Mouse (Mus musculus) ES-Bruce4 (cell line): ENCODE measurements around the gene Rfxank. TPM values are rescaled to one million over a fixed set of nuclear protein-coding genes. Genes with fewer than 3 reads are reported as not detected.

ENCODE experiments used
- H3K27ac ChIP-seq: 2 replicates; pipeline ENCODE4 v1.5.1; 2012; ENCODE audit warnings: low read length, inconsistent platforms; ENCODE audit not compliant: insufficient read depth
- H3K27me3 ChIP-seq: 2 replicates; pipeline ENCODE4 v1.6.1; 2012; ENCODE audit warnings: mild to moderate bottlenecking, low read length, inconsistent platforms; ENCODE audit not compliant: control insufficient read depth, poor library complexity, insufficient read depth, severe bottlenecking
- H3K36me3 ChIP-seq: 2 replicates; pipeline ENCODE4 v1.6.1; 2012; ENCODE audit warnings: inconsistent platforms, mild to moderate bottlenecking, low read length, moderate library complexity; ENCODE audit not compliant: control insufficient read depth, poor library complexity, insufficient read depth, severe bottlenecking
- H3K4me1 ChIP-seq: one replicate; pipeline ENCODE4 v1.8.1; 2011; ENCODE audit warnings: low read length; ENCODE audit not compliant: control insufficient read depth, insufficient read depth
- H3K4me3 ChIP-seq: 2 replicates; pipeline ENCODE4 v1.5.1; 2011; ENCODE audit warnings: low read depth, mild to moderate bottlenecking, low read length
- H3K9ac ChIP-seq: 2 replicates; pipeline ENCODE4 v1.6.1; 2012; ENCODE audit warnings: low read depth, mild to moderate bottlenecking, inconsistent platforms; ENCODE audit not compliant: poor library complexity, severe bottlenecking
- H3K9me3 ChIP-seq: replicated peaks from 2 replicates; pipeline ENCODE4 v1.6.1; 2012; ENCODE audit warnings: mild to moderate bottlenecking, low read length, inconsistent platforms; ENCODE audit not compliant: control insufficient read depth, poor library complexity, insufficient read depth, severe bottlenecking
- CTCF ChIP-seq: IDR thresholded peaks from one replicate; pipeline ENCODE4 v1.8.1; 2011; ENCODE audit warnings: low read depth, low read length
- EP300 ChIP-seq: IDR thresholded peaks from 2 replicates; pipeline ENCODE4 v1.6.1; 2011; ENCODE audit warnings: low read depth, low read length; ENCODE audit not compliant: insufficient read depth
- POLR2A ChIP-seq: IDR thresholded peaks from one replicate; pipeline ENCODE4 v1.8.1; 2011; ENCODE audit warnings: low read length; ENCODE audit not compliant: insufficient read depth
- polyA plus RNA-seq: library from polyadenylated mRNA; stranded (reverse); fragments of >200 nt; gene quantifications from 2 replicates; pipeline ENCODE4 v1.2.4, GENCODE M21; 2011; ENCODE audit warnings: low read depth; ENCODE audit not compliant: missing spikeins, insufficient read depth, insufficient read length

Gene Rfxank
- polyA plus RNA-seq, 1 experiment, result 8.2 TPM

- Histone ChIP-seq H3K27me3 (no peaks in the 10 kb centered on the region), H3K4me3 (no peak overlapping the region), H3K36me3 (peaks cover 28% of the 10 kb centered on the region), H3K9me3 (no peaks in the 10 kb centered on the region), H3K9ac (0 out of 2 replicates have a peak overlapping the region, but pooled peaks have one; percentile 72), H3K4me1 (peaks cover 5% of the 10 kb centered on the region), H3K27ac (no peak overlapping the region)
- TF ChIP-seq POLR2A (no peak), CTCF (no peak), EP300 (no peak)
Measured at GRCm38 (mm10) chr8:70137890-70138289, 1.1 kb downstream of the Rfxank start.

GRCm38 (mm10) chr8:70136591-70136990, 2.4 kb downstream of the Rfxank start:
- Histone ChIP-seq H3K36me3 (peaks cover 29% of the 10 kb centered on the region), H3K27me3 (no peaks in the 10 kb centered on the region)
- TF ChIP-seq CTCF, result no peak

GRCm38 (mm10) chr8:70134931-70135330, 4.0 kb downstream of the Rfxank start:
- TF ChIP-seq POLR2A (no peak), EP300 (no peak), CTCF (no peak)
- no peaks in the 10 kb centered on the region for H3K27me3 ChIP-seq
- no peaks in the 10 kb centered on the region for H3K9me3 ChIP-seq
- H3K36me3 ChIP-seq, result peaks cover 29% of the 10 kb centered on the region
- no peak overlapping the region for H3K9ac ChIP-seq
- peaks cover 3% of the 10 kb centered on the region for H3K4me1 ChIP-seq
- no peak overlapping the region for H3K4me3 ChIP-seq
- H3K27ac ChIP-seq, result no peak overlapping the region

More at GRCm38 (mm10) chr8:70136591-70136990, 2.4 kb downstream of the Rfxank start:
- H3K9me3 ChIP-seq, result no peaks in the 10 kb centered on the region
- no peak overlapping the region for H3K27ac ChIP-seq
- peaks cover 5% of the 10 kb centered on the region for H3K4me1 ChIP-seq
- no peak overlapping the region for H3K9ac ChIP-seq
- no peak overlapping the region for H3K4me3 ChIP-seq

- no peaks in the 10 kb centered on the region for H3K9me3 ChIP-seq
- H3K27me3 ChIP-seq, result no peaks in the 10 kb centered on the region
- peaks cover 6% of the 10 kb centered on the region for H3K4me1 ChIP-seq
- no peak for TF ChIP-seq CTCF
- TF ChIP-seq EP300, result no peak
- no peak for TF ChIP-seq POLR2A
- no peak overlapping the region for H3K9ac ChIP-seq
- no peak overlapping the region for H3K27ac ChIP-seq
- H3K4me3 ChIP-seq, result no peak overlapping the region
- H3K36me3 ChIP-seq, result peaks cover 29% of the 10 kb centered on the region
Measured at GRCm38 (mm10) chr8:70134086-70134485, 4.9 kb downstream of the Rfxank start.

GRCm38 (mm10) chr8:70131166-70131883, 7.6 kb downstream of the Rfxank start, which contains the start of gene Nr2c2ap:
Gene Nr2c2ap (plus strand): TSS chr8:70131333.
- H3K4me1 ChIP-seq, result peaks cover 6% of the 10 kb centered on the region
- H3K9me3 ChIP-seq, result no peaks in the 10 kb centered on the region
- H3K4me3 ChIP-seq, result peak within 1 kb of the TSS; percentile 93
- H3K36me3 ChIP-seq, result peaks cover 29% of the 10 kb centered on the region
- no peaks in the 10 kb centered on the region for H3K27me3 ChIP-seq
- peak within 1 kb of the TSS; percentile 85 for H3K27ac ChIP-seq
- no peak for TF ChIP-seq POLR2A
- 0 out of 2 replicates have a peak, but pooled peaks have one; percentile 44 for TF ChIP-seq EP300
- H3K9ac ChIP-seq, result peak within 1 kb of the TSS; percentile 89

GRCm38 (mm10) chr8:70130066-70130465, 8.9 kb downstream of the Rfxank start:
- TF ChIP-seq POLR2A (no peak), CTCF (no peak), EP300 (no peak)
- H3K9ac ChIP-seq, result peak overlapping the region; percentile 89
- peak overlapping the region; percentile 23; the same call in 1 of the 2 replicates for H3K4me3 ChIP-seq
- H3K9me3 ChIP-seq, result no peaks in the 10 kb centered on the region
- H3K27me3 ChIP-seq, result no peaks in the 10 kb centered on the region
- peaks cover 23% of the 10 kb centered on the region for H3K36me3 ChIP-seq
- H3K27ac ChIP-seq, result peak overlapping the region; percentile 70
- peaks cover 6% of the 10 kb centered on the region for H3K4me1 ChIP-seq
